Mouse (Mus musculus) gastrocnemius, adult 8-10 months (tissue): ENCODE measurements around the gene Dut. TPM values are rescaled to one million over a fixed set of nuclear protein-coding genes. Genes with fewer than 3 reads are reported as not detected.

Experiments used
- DNase-seq, 2 experiments: peaks; one replicate each; pipeline ENCODE4 v3.0.0; 2022; ENCODE audit warnings: low spot score in 2 of 2
- total RNA-seq, 4 experiments: library from RNA; stranded (reverse); gene quantifications; 2 replicates each; pipeline ENCODE4 v1.2.4; 2022

The Dut gene
- total RNA-seq, 4 experiments from 2014 or later, result 6.7 to 8.3 (median 7.6) TPM

DNA sequence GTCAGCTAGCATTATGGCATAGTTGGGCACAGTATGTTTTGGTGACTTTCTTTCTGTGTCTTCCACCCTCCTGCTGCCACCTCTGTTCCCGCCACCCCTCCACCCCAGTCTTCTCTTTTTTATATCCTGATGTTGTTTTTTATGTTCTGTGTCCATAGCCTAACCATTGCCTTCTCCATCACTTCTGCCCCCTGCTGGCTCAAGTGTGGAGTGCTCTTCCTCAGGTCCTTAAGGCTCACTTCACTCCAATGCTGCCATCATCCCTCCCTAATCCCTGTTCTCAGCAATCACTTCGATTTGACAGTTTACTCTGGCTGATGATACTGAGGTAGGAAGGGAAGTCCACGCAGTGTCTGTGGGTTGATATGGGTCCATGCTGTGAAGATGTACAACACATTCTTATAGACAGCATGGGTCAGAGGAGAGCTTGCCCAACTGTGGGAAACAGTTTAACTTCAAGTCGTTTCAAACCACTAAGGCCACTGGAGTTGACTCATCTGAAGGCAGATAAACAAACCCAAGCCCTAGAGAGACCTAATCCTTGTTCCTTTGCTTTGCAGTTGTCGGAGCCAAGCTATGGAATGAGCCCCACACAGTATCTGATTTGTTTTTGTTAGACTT, 56.9 kb downstream of the Dut start:
- no peak for DNase-seq

DNA sequence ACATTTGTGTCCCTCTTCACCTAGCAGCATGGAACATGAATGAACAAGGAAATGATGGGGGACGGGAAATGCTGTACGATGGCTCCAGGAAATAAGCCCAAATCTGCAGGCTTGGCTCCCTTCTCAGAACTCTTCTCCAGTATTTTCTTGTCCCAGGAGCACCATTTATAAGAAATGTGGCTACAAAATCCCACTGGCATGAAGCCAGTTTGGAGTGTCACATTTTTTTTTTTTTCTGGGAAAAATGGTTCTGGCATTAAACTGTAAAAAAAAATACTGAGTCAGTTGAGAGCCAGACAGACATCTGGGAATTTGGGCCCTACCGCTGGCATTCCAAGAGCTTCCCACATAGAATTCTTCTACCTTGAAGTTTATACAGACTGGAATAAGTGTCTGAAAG, 57.8 kb downstream of the Dut start:
- peak in 1 of 2 experiments; percentile 24 for DNase-seq

DNA sequence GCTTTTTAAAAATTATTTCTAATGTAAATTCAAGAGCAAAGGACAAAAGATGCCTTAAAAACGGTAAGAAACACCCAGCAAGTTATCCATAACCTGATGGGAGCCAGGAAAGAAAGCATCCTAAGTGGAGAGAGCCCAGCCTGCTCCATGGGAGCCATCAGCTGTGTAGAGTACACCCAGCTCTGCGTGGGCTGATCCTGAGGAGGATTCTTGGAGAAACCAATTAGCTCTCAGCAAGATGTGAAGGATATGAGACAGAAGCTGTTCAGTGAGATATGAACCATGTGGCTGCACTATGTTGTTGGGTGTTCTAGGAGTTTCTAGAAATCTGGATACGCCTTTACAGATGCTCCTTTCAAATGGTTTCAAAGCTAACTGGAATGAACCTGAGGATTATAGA, 58.7 kb downstream of the Dut start:
- no peak for DNase-seq

Other genes starting within 250 kb of the Dut start
- not detected for gene Slc24a5, start 179.1 kb upstream of the Dut start, total RNA-seq
- gene Myef2, start 123.5 kb upstream of the Dut start, total RNA-seq, result 1 to 10 TPM; 1.2 to 1.7 (median 1.3) TPM
- not detected for gene Ctxn2, start 110.5 kb upstream of the Dut start, total RNA-seq
- gene Slc12a1, start 94.7 kb upstream of the Dut start, total RNA-seq, result not detected